Mouse (Mus musculus): Measurements from ENCODE around the gene Sbno1.

- no peak for TF ChIP-seq CTCF (IDR thresholded peaks at IDR 0.05; ENCODE audit: extremely low read depth, insufficient read depth, low read length)
- no peak for TF ChIP-seq POLR2A (IDR thresholded peaks at IDR 0.05; ENCODE audit: extremely low read depth, insufficient read depth, low read length)
Observed at GRCm38 (mm10) chr5:124418903-124419302, 6.9 kb downstream of the Sbno1 start.
